Mouse (Mus musculus) lung, postnatal 10 days (tissue): Measurements from ENCODE around the gene Nfx1.
"Not testable (repeated sequence)": the region's sequence is repeated elsewhere in the genome, so short reads cannot be mapped to it uniquely, and the experiment has no call there.

Experiments
- DNase-seq: peaks from one replicate; pipeline ENCODE4 v3.0.0; 2021

The Nfx1 gene

GRCm38 (mm10) chr4:40970842-40971701 lies at the start of gene Nfx1:
Gene Nfx1, plus strand, starts transcription at chr4:40970906.
- DNase-seq, result peak; percentile 97

- DNase-seq, result peak; percentile 5
These were observed 49.4 kb upstream of the Nfx1 start for GRCm38 (mm10) chr4:40921288-40921687.

- DNase-seq, result no peak
These were observed 47.5 kb upstream of the Nfx1 start for GRCm38 (mm10) chr4:40923087-40923651.

GRCm38 (mm10) chr4:40925568-40925967 lies 45.1 kb upstream of the Nfx1 start:
- DNase-seq, result no peak

GRCm38 (mm10) chr4:40929046-40929445 lies 41.7 kb upstream of the Nfx1 start:
- no peak for DNase-seq

- DNase-seq, result no peak
These were observed 37.0 kb upstream of the Nfx1 start for GRCm38 (mm10) chr4:40933694-40934093.

- not testable (repeated sequence) for DNase-seq
These were observed 36.3 kb upstream of the Nfx1 start for GRCm38 (mm10) chr4:40934369-40934768.

- DNase-seq, result peak; percentile 67
These were observed 34.4 kb upstream of the Nfx1 start for GRCm38 (mm10) chr4:40936175-40936839.

GRCm38 (mm10) chr4:40938793-40939192 lies 31.9 kb upstream of the Nfx1 start:
- no peak for DNase-seq

- DNase-seq, result no peak
These were observed 27.1 kb upstream of the Nfx1 start for GRCm38 (mm10) chr4:40943651-40944050.

- no peak for DNase-seq
These were observed 24.1 kb upstream of the Nfx1 start for GRCm38 (mm10) chr4:40946516-40947121.

GRCm38 (mm10) chr4:40947565-40948159 lies 23.0 kb upstream of the Nfx1 start:
- DNase-seq, result no peak

GRCm38 (mm10) chr4:40948160-40948708 lies 22.5 kb upstream of the Nfx1 start, which contains the start of the genes Bag1 and Chmp5:
Gene Bag1, minus strand, starts transcription at chr4:40948294.
Gene Chmp5, plus strand, starts transcription at chr4:40948407.
- DNase-seq, result peak; percentile 100

GRCm38 (mm10) chr4:40953521-40953920 lies 17.2 kb upstream of the Nfx1 start:
- DNase-seq, result peak; percentile 24

GRCm38 (mm10) chr4:40955942-40956341 lies 14.8 kb upstream of the Nfx1 start:
- DNase-seq, result no peak

- DNase-seq, result no peak
These were observed 7.2 kb upstream of the Nfx1 start for GRCm38 (mm10) chr4:40963536-40963935.

- no peak for DNase-seq
These were observed 1.5 kb upstream of the Nfx1 start for GRCm38 (mm10) chr4:40969161-40969560.

GRCm38 (mm10) chr4:40969781-40970591 lies 720 bp upstream of the Nfx1 start:
- peak; percentile 5 for DNase-seq

- no peak for DNase-seq
These were observed 189 bp upstream of the Nfx1 start for GRCm38 (mm10) chr4:40970592-40970841.

- peak; percentile 63 for DNase-seq
These were observed 1.0 kb downstream of the Nfx1 start for GRCm38 (mm10) chr4:40971744-40972143.

- no peak for DNase-seq
These were observed 3.3 kb downstream of the Nfx1 start for GRCm38 (mm10) chr4:40974011-40974410.

GRCm38 (mm10) chr4:40975678-40976077 lies 5.0 kb downstream of the Nfx1 start:
- no peak for DNase-seq
